Mouse (Mus musculus) CH12.LX (cell line): ENCODE measurements around the gene Eml1. TPM values are rescaled to one million over a fixed set of nuclear protein-coding genes. Genes with fewer than 3 reads are reported as not detected.

Experiments used
- DNase-seq: peaks from one replicate; pipeline ENCODE4 v3.0.0-alpha.2; 2013; ENCODE audit errors: extremely low read depth
- H3K27ac ChIP-seq: 2 replicates; pipeline ENCODE4 v1.5.1; 2012; ENCODE audit warnings: low read depth, mild to moderate bottlenecking, control low read depth, moderate library complexity; ENCODE audit not compliant: insufficient read depth
- H3K27me3 ChIP-seq: replicated peaks from 2 replicates; pipeline ENCODE3; 2012; ENCODE audit warnings: inconsistent platforms
- H3K36me3 ChIP-seq, 2 experiments: replicated peaks in 1 of 2; 2 replicates each; pipeline versions ENCODE3 to v1.6.1; 2012; ENCODE audit warnings: inconsistent platforms in 1 of 2, low read length in 1 of 2, mild to moderate bottlenecking in 1 of 2, mixed read lengths in 1 of 2, moderate library complexity in 1 of 2; ENCODE audit not compliant: control insufficient read depth in 1 of 2, insufficient read depth in 1 of 2
- H3K4me1 ChIP-seq, 2 experiments: 2 replicates each; pipeline ENCODE4 v1.6.1; 2012; ENCODE audit warnings: inconsistent platforms in 1 of 2, moderate library complexity in 1 of 2; ENCODE audit not compliant: insufficient read depth in 2 of 2, control insufficient read depth in 1 of 2
- H3K4me2 ChIP-seq: 2 replicates; pipeline ENCODE4 v1.6.1; 2012; ENCODE audit warnings: low read depth, mild to moderate bottlenecking, control low read depth; ENCODE audit not compliant: poor library complexity, insufficient read depth, severe bottlenecking
- H3K4me3 ChIP-seq, 3 experiments: fragments of 150-350 bp in 1 of 3; sonication (generic) in 1 of 3; replicated peaks in 1 of 3; 2 replicates each; pipeline versions ENCODE3 to v1.5.1; 2011 to 2012; ENCODE audit warnings: low read depth in 2 of 3, low read length in 2 of 3, mild to moderate bottlenecking in 2 of 3, moderate library complexity in 2 of 3, control low read depth in 1 of 3, improper control_type of control experiment in 1 of 3, inconsistent platforms in 1 of 3, mixed read lengths in 1 of 3; ENCODE audit not compliant: poor library complexity in 1 of 3
- H3K79me2 ChIP-seq: replicated peaks from 2 replicates; pipeline ENCODE4 v1.6.1; 2012; ENCODE audit warnings: mild to moderate bottlenecking, moderate library complexity; ENCODE audit not compliant: control insufficient read depth, poor library complexity, insufficient read depth, severe bottlenecking; ENCODE audit errors: extremely low read depth
- H3K9ac ChIP-seq: 2 replicates; pipeline ENCODE4 v1.6.1; 2012; ENCODE audit warnings: low read depth, mild to moderate bottlenecking, control low read depth, moderate library complexity; ENCODE audit not compliant: insufficient read depth
- H3K9me3 ChIP-seq: replicated peaks from 2 replicates; pipeline ENCODE3; 2012; ENCODE audit warnings: low read length, inconsistent platforms, mixed read lengths
- BHLHE40 ChIP-seq: IDR thresholded peaks from 2 replicates; pipeline ENCODE4 v1.6.1; 2011; ENCODE audit warnings: mild to moderate bottlenecking, low read depth, low read length, improper control_type of control experiment
- CHD1 ChIP-seq: IDR thresholded peaks from 2 replicates; pipeline ENCODE4 v1.6.1; 2012; ENCODE audit warnings: low read depth, low read length, improper control_type of control experiment, inconsistent platforms
- E2F4 ChIP-seq: IDR thresholded peaks from 2 replicates; pipeline ENCODE4 v1.6.1; 2011; ENCODE audit warnings: low read depth, low read length, improper control_type of control experiment; ENCODE audit not compliant: insufficient replicate concordance
- EP300 ChIP-seq: IDR thresholded peaks from 2 replicates; pipeline ENCODE4 v1.6.1; 2011; ENCODE audit warnings: low read length, improper control_type of control experiment
- ETS1 ChIP-seq: conservative IDR thresholded peaks from 2 replicates; pipeline ENCODE4 v1.6.1; 2012; ENCODE audit warnings: low read depth, mild to moderate bottlenecking, inconsistent platforms, low read length, improper control_type of control experiment, moderate library complexity
- GABPA ChIP-seq: IDR thresholded peaks from 2 replicates; pipeline ENCODE4 v1.6.1; 2012; ENCODE audit warnings: low read depth, low read length, improper control_type of control experiment, inconsistent platforms; ENCODE audit not compliant: insufficient replicate concordance
- MAFK ChIP-seq: IDR thresholded peaks from 2 replicates; pipeline ENCODE4 v1.6.1; 2011; ENCODE audit warnings: low read length, improper control_type of control experiment; ENCODE audit not compliant: insufficient replicate concordance
- MAX ChIP-seq: IDR thresholded peaks from 2 replicates; pipeline ENCODE4 v1.6.1; 2011; ENCODE audit warnings: low read length, improper control_type of control experiment
- MEF2A ChIP-seq: IDR thresholded peaks from 2 replicates; pipeline ENCODE4 v1.6.1; 2014; ENCODE audit warnings: low read depth, mild to moderate bottlenecking, inconsistent platforms, low read length, improper control_type of control experiment, borderline replicate concordance
- MYC ChIP-seq: IDR thresholded peaks from 2 replicates; pipeline ENCODE4 v1.6.1; 2011; ENCODE audit warnings: low read depth, mild to moderate bottlenecking, improper control_type of control experiment, low read length
- NELFE ChIP-seq: IDR thresholded peaks from 2 replicates; pipeline ENCODE4 v1.6.1; 2011; ENCODE audit warnings: low read depth, low read length, improper control_type of control experiment
- PAX5 ChIP-seq: IDR thresholded peaks from 2 replicates; pipeline ENCODE4 v1.6.1; 2012; ENCODE audit warnings: low read length, inconsistent platforms, mixed read lengths
- RAD21 ChIP-seq: IDR thresholded peaks from 2 replicates; pipeline ENCODE4 v1.6.1; 2011; ENCODE audit warnings: low read depth, mild to moderate bottlenecking, low read length, improper control_type of control experiment, moderate library complexity
- RCOR1 ChIP-seq: conservative IDR thresholded peaks from 2 replicates; pipeline ENCODE4 v1.6.1; 2012; ENCODE audit warnings: low read depth, mild to moderate bottlenecking, inconsistent platforms, low read length, improper control_type of control experiment
- SIN3A ChIP-seq: IDR thresholded peaks from 2 replicates; pipeline ENCODE4 v1.6.1; 2012; ENCODE audit warnings: low read length, improper control_type of control experiment, inconsistent platforms
- SMC3 ChIP-seq: IDR thresholded peaks from 2 replicates; pipeline ENCODE4 v1.6.1; 2011; ENCODE audit warnings: low read depth, low read length, improper control_type of control experiment
- TCF12 ChIP-seq: IDR thresholded peaks from 2 replicates; pipeline ENCODE4 v1.6.1; 2014; ENCODE audit warnings: low read depth, mild to moderate bottlenecking, inconsistent platforms, low read length, improper control_type of control experiment
- ZC3H11A ChIP-seq: IDR thresholded peaks from 2 replicates; pipeline ENCODE4 v1.6.1; 2012; ENCODE audit warnings: low read depth, mild to moderate bottlenecking, inconsistent platforms, low read length, improper control_type of control experiment
- ZKSCAN1 ChIP-seq: IDR thresholded peaks from 2 replicates; pipeline ENCODE4 v1.6.1; 2012; ENCODE audit warnings: low read depth, inconsistent platforms, low read length, improper control_type of control experiment, borderline replicate concordance
- ZNF384 ChIP-seq: IDR thresholded peaks from 2 replicates; pipeline ENCODE4 v1.6.1; 2012; ENCODE audit warnings: low read depth, low read length, improper control_type of control experiment, inconsistent platforms
- dilution Hi-C: fragments of 300-500 bp; cut with MboI; formaldehyde crosslinking; loops from 2 replicates; pipeline ENCODE4 v1.14.3; 2020; ENCODE audit warnings: low sequenced_read_pairs; ENCODE audit not compliant: extremely low pct_unique_long_range_greater_than_20kb, extremely low pct_ligation_motif_present
- in situ Hi-C: fragments of 300-500 bp; cut with MboI; formaldehyde crosslinking; loops from 3 replicates; pipeline ENCODE4 v1.14.3; 2019; ENCODE audit warnings: low sequenced_read_pairs, low pct_ligation_motif_present, low pct_unique_long_range_greater_than_20kb, mixed read lengths
- polyA plus RNA-seq: library from polyadenylated mRNA; unstranded; fragments of >175 nt; gene quantifications from 2 replicates; pipeline ENCODE4 v1.2.1, GENCODE M21; 2012; ENCODE audit warnings: low read depth; ENCODE audit not compliant: insufficient read length
- total RNA-seq, 2 experiments: library from RNA; depleted of rRNA; stranded (reverse); fragments of 300-350 nt in 1 of 2; fragments of >200 nt in 1 of 2; gene quantifications; 2 replicates each; pipeline ENCODE4 v1.2.3; 2012 to 2014

Eml1 gene
- total and polyA plus RNA-seq, 3 experiments, result not detected

DNA sequence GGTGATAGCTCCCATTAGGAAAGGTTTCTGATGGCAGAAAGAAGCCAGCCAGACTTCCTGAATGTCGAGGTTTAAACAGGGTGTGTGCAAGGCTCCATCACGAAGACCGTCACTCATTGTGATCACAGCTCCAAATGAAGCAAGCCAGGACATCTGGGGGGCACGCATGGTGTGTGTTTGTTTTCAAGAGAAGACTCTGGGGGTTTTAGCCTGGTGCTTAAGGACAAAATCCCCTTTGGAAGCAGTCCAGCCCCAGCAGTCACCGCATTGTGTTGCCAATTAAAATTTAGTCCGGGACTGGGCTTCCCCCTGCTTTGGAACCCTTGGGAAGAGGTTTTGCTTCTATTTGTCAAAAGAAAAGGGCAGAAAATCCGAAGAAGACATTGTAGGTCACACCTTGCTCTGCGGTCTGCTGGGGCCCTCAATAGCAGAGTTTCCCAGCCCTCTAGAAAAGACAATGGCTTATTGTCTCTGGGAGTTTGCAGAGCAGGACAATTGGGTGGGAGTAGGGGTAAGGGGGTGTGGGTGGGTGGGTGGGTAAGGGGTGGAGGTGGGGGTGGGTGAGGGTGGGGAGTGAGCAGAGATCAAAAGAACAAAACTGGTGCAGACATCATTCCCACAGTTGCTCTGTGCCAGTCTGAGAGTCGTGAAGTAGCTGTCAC, 110.1 kb downstream of the Eml1 start:
- TF ChIP-seq SMC3, result no peak
- TF ChIP-seq EP300, result no peak
- no peak for TF ChIP-seq GABPA
- TF ChIP-seq ZNF384, result no peak
- TF ChIP-seq SIN3A, result no peak
- no peak for TF ChIP-seq ETS1
- TF ChIP-seq CHD1, result no peak
- no peak for TF ChIP-seq PAX5
- no peak for TF ChIP-seq TCF12
- no peak for TF ChIP-seq ZC3H11A
- no peak for TF ChIP-seq MAX
- no peaks in the 10 kb centered on the region for H3K79me2 ChIP-seq
- no peak overlapping the region for H3K4me2 ChIP-seq
- 0 out of 4 replicates have a peak, but pooled peaks cover 0 to 3% of the 10 kb centered on the region in 2 experiments for H3K4me1 ChIP-seq
- dilution Hi-C loops, result no loop called here
- H3K9ac ChIP-seq, result no peak overlapping the region
- in situ Hi-C loops, result no loop called here
- peaks cover 76% of the 10 kb centered on the region for H3K27me3 ChIP-seq
- no peaks in the 10 kb centered on the region for H3K9me3 ChIP-seq
- no peak overlapping the region for H3K4me3 ChIP-seq
- DNase-seq, result no peak
- no peaks in the 10 kb centered on the region for H3K36me3 ChIP-seq
- no peak overlapping the region for H3K27ac ChIP-seq

DNA sequence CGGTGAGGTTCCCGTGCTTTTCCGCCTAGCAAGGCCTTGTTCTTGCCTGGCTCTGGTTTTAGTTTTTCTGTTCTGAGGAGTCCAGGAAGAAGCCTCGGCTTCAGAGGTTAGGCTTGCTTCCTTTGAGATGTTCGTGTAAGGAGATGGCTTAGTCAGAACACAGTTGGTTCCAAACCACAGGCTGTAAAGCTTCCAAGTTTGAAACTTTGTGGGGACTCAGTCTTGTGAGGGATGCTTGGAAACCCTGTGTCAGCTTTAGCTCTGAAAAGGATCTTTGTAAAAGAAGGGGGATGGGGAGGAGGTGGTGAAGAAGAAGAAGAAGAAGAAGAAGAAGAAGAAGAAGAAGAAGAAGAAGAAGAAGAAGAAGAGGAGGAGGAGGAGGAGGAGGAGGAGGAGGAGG, 118.3 kb downstream of the Eml1 start:
- H3K27me3 ChIP-seq, result peaks cover 77% of the 10 kb centered on the region
- peaks cover 0 to 5% of the 10 kb centered on the region in 2 experiments; a peak in 1 of 4 replicates for H3K4me1 ChIP-seq
- H3K27ac ChIP-seq, result no peak overlapping the region
- H3K4me2 ChIP-seq, result no peak overlapping the region
- no peak for DNase-seq
- H3K9me3 ChIP-seq, result no peaks in the 10 kb centered on the region
- TF ChIP-seq RCOR1 (no peak), GABPA (no peak), CHD1 (no peak), ETS1 (no peak), ZC3H11A (no peak), MEF2A (no peak), ZKSCAN1 (no peak), PAX5 (no peak), E2F4 (no peak), MAFK (no peak), BHLHE40 (no peak), MYC (no peak), EP300 (no peak), RAD21 (no peak), NELFE (no peak)
- in situ Hi-C loops, result no loop called here
- no peaks in the 10 kb centered on the region for H3K36me3 ChIP-seq
- no peaks in the 10 kb centered on the region for H3K79me2 ChIP-seq
- dilution Hi-C loops, result no loop called here
- H3K9ac ChIP-seq, result no peak overlapping the region
- H3K4me3 ChIP-seq, result no peak overlapping the region
